Mouse (Mus musculus): ENCODE results near the gene Akap7. TPM values are rescaled to one million over a fixed set of nuclear protein-coding genes. Genes with fewer than 3 reads are reported as not detected.
"Not testable (repeated sequence)": the region's sequence is repeated elsewhere in the genome, so short reads cannot be mapped to it uniquely, and the experiment has no call there.

Gene Akap7
- polyA plus RNA-seq, 1 experiment: 9.4 TPM

DNA sequence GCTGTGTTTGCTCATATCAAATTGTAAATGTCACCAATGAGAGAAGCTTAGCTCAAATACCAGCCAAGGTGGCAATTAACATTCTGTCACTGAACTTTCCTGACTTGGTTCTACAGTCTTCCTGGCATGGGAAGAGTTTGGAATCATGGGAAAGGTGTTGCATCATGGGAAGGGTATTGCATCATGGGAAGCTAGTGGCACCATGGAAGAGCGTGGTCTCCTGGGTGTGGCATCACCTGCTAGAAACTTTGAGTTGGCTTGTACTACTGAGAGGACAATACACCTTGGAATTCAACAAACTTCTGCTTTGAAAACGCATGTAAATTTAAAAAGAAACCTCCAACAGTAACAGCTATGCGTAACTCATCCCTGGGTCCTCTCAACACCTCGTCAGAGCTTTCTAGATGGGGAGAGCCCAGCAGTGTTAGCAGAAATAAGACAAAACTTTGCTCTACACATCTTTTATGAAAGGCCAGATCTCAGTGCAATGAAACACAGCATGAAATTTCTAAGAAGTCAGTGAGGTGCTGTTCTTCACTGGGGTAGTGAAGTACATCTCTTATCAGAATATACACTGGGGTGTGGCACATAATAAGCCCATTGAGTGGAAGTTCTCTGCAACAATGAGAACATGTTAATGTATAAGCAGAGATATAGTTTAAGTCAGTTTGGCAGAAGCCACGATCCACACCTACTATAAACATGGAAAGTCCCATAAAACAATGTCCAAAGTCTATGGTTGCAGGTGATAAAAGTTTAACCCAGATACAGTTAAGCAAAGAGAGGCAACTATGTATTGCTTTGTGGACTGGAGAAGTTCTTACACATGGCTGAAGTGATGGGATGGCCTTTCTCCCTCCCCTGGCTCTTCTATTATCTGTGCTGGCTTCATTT lies 115.2 kb downstream of the Akap7 start:
- peaks cover 3% of the 10 kb centered on the region; the same call in 1 of the 2 replicates for H3K4me1 ChIP-seq (ENCODE audit: control insufficient read depth, insufficient read depth, low read length)
- no peaks in the 10 kb centered on the region for H3K36me3 ChIP-seq (ENCODE audit: control insufficient read depth, insufficient read depth, low read length)
- no peak overlapping the region for H3K4me3 ChIP-seq (ENCODE audit: control insufficient read depth, low read depth, low read length)
- H3K27me3 ChIP-seq (ENCODE audit: control insufficient read depth, insufficient read depth, low read length): no peaks in the 10 kb centered on the region
- H3K27ac ChIP-seq (ENCODE audit: control insufficient read depth, insufficient read depth, low read depth, low read length): no peak overlapping the region
- no peak for TF ChIP-seq CTCF (IDR thresholded peaks at IDR 0.05; ENCODE audit: control insufficient read depth, insufficient read depth, insufficient replicate concordance, low read depth, low read length)
- TF ChIP-seq POLR2A (IDR thresholded peaks at IDR 0.05; ENCODE audit: control insufficient read depth, low read depth, low read length): no peak

DNA sequence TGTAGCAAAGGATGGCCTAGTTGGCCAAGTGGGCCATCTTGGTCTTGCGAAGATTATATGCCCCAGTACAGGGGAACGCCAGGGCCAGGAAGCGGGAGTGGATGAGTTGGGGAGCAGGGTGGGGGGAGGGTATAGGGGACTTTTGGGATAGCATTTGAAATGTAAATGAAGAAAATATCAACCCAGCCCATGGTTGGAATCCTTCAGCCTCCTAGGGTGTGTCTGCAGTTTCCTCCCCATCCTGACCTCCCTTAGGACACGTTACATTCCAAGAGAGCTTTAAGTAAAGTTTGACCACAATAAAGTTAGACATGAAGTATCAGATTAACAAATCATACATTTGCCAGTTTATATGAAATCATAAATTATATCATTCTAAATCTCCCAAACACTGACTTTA lies 116.5 kb downstream of the Akap7 start:
- H3K27me3 ChIP-seq (ENCODE audit: control insufficient read depth, insufficient read depth, low read length): no peaks in the 10 kb centered on the region
- no peaks in the 10 kb centered on the region for H3K36me3 ChIP-seq (ENCODE audit: control insufficient read depth, insufficient read depth, low read length)
- H3K27ac ChIP-seq (ENCODE audit: control insufficient read depth, insufficient read depth, low read depth, low read length): no peak overlapping the region
- H3K4me3 ChIP-seq (ENCODE audit: control insufficient read depth, low read depth, low read length): no peak overlapping the region
- H3K4me1 ChIP-seq (ENCODE audit: control insufficient read depth, insufficient read depth, low read length): peaks cover 3% of the 10 kb centered on the region; the same call in 1 of the 2 replicates
- TF ChIP-seq CTCF (IDR thresholded peaks at IDR 0.05; ENCODE audit: control insufficient read depth, insufficient read depth, insufficient replicate concordance, low read depth, low read length) (no peak), POLR2A (IDR thresholded peaks at IDR 0.05; ENCODE audit: control insufficient read depth, low read depth, low read length) (no peak)

DNA sequence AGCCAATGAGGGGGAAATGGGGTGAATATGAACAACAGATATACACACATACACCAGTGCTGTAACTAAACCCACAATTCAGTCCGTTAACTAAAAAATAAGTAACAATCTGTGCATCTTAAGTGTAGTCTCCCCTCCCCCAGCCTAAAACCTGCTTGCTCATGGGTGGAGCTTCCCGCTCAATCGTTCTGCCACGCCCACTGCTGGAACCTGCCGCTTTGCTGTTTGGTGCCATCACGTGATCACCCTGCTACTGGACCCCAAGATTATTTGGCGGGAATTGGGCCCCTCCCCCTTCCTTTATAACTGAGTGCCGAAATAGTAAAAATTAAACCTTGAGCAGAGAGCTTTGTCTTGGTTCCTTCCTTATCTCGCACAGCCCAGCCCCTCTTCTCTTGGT lies 121.4 kb downstream of the Akap7 start:
- H3K27ac ChIP-seq (ENCODE audit: control insufficient read depth, insufficient read depth, low read depth, low read length); H3K4me1 ChIP-seq (ENCODE audit: control insufficient read depth, insufficient read depth, low read length); H3K4me3 ChIP-seq (ENCODE audit: control insufficient read depth, low read depth, low read length); H3K36me3 ChIP-seq (ENCODE audit: control insufficient read depth, insufficient read depth, low read length); H3K27me3 ChIP-seq (ENCODE audit: control insufficient read depth, insufficient read depth, low read length): not testable (repeated sequence)

DNA sequence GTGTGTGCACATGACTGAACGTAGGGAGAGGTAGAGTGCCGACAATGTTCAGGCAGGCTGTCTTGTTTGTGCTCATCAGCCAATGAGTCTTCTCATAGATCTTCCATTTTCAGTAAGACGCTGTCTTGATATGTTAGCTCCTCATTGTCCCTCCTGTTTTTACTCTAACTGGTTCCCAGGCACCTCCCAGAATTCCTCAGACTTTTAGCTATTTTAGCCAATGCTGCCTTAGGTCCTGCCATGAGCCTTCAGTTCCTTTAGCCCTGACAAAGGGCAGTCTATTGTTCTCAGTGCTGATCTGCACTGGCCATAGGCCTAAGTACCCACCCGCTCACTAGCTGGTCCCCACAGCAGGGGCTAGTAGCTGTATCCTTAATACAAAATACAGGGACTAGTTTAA lies 122.0 kb downstream of the Akap7 start:
- H3K27ac ChIP-seq (ENCODE audit: control insufficient read depth, insufficient read depth, low read depth, low read length): no peak overlapping the region

DNA sequence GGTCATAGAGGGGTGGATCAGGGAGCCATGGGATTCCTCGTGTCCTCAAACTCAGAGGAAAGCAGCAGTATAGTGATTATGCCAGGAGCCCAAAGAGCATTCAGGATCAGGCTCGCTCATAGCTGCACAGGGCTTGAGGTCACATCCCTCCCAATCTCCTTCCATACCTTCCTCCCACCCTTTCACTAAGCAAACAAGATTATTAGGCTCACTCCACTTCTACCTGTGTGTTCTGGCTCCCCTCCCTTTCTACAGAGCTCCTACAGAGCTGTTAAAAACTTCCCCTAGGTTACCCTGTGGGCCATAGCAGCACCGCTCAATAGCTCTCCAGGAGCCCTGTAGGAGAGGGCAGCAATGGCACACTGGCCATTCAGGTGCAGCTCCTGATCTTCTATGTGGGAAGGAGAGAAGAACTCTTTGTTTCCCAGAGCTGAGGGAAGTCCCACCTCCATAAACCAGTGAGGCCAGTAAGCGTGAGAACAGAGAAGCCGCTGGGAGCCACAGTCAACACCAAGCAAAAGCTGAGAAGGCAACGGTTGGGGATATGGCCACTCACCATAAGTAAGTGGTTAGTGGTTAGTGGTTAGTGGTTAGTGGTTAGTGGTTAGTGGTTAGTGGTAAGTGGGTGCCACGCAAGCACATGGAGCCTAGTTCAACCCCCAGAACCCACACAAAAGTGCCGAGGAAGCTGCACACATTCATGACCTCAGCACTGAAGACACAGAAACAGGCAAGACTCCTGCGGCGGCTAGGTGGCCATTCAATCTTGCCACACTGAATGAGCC lies 122.7 kb downstream of the Akap7 start:
- Histone ChIP-seq H3K27me3 (ENCODE audit: control insufficient read depth, insufficient read depth, low read length) (no peaks in the 10 kb centered on the region), H3K4me1 (ENCODE audit: control insufficient read depth, insufficient read depth, low read length) (no peaks in the 10 kb centered on the region), H3K27ac (ENCODE audit: control insufficient read depth, insufficient read depth, low read depth, low read length) (no peak overlapping the region), H3K4me3 (ENCODE audit: control insufficient read depth, low read depth, low read length) (no peak overlapping the region), H3K36me3 (ENCODE audit: control insufficient read depth, insufficient read depth, low read length) (no peaks in the 10 kb centered on the region)
- TF ChIP-seq POLR2A (IDR thresholded peaks at IDR 0.05; ENCODE audit: control insufficient read depth, low read depth, low read length) (no peak), CTCF (IDR thresholded peaks at IDR 0.05; ENCODE audit: control insufficient read depth, insufficient read depth, insufficient replicate concordance, low read depth, low read length) (no peak)

More for the DNA sequence above, 122.0 kb downstream of the Akap7 start:
- TF ChIP-seq POLR2A (IDR thresholded peaks at IDR 0.05; ENCODE audit: control insufficient read depth, low read depth, low read length): no peak
- TF ChIP-seq CTCF (IDR thresholded peaks at IDR 0.05; ENCODE audit: control insufficient read depth, insufficient read depth, insufficient replicate concordance, low read depth, low read length): no peak
- H3K4me1 ChIP-seq (ENCODE audit: control insufficient read depth, insufficient read depth, low read length): no peaks in the 10 kb centered on the region
- H3K4me3 ChIP-seq (ENCODE audit: control insufficient read depth, low read depth, low read length): no peak overlapping the region
- no peaks in the 10 kb centered on the region for H3K36me3 ChIP-seq (ENCODE audit: control insufficient read depth, insufficient read depth, low read length)
- no peaks in the 10 kb centered on the region for H3K27me3 ChIP-seq (ENCODE audit: control insufficient read depth, insufficient read depth, low read length)

DNA sequence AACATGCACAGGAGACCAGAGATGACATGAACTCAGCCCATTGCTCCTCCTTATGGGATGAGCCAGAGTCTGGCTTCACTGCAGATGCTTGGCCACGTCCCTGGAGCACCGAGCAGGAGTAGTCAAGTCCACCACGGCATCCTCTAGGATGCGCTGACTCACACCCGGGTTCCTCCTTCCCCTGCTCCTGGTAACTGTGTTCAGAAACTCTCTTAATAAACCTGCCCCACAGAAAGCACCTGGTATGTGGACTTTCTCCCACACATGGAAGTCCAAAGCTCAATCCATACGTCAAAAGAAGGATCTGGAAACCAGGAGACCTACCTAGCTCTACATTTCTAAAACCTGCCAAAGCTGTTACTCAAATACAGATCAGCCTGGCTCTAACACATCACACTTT lies 124.4 kb downstream of the Akap7 start:
- Histone ChIP-seq H3K27ac (ENCODE audit: control insufficient read depth, insufficient read depth, low read depth, low read length) (no peak overlapping the region), H3K4me1 (ENCODE audit: control insufficient read depth, insufficient read depth, low read length) (no peaks in the 10 kb centered on the region), H3K27me3 (ENCODE audit: control insufficient read depth, insufficient read depth, low read length) (no peaks in the 10 kb centered on the region), H3K36me3 (ENCODE audit: control insufficient read depth, insufficient read depth, low read length) (no peaks in the 10 kb centered on the region), H3K4me3 (ENCODE audit: control insufficient read depth, low read depth, low read length) (no peak overlapping the region)
- no peak for TF ChIP-seq POLR2A (IDR thresholded peaks at IDR 0.05; ENCODE audit: control insufficient read depth, low read depth, low read length)
- TF ChIP-seq CTCF (IDR thresholded peaks at IDR 0.05; ENCODE audit: control insufficient read depth, insufficient read depth, insufficient replicate concordance, low read depth, low read length): no peak

DNA sequence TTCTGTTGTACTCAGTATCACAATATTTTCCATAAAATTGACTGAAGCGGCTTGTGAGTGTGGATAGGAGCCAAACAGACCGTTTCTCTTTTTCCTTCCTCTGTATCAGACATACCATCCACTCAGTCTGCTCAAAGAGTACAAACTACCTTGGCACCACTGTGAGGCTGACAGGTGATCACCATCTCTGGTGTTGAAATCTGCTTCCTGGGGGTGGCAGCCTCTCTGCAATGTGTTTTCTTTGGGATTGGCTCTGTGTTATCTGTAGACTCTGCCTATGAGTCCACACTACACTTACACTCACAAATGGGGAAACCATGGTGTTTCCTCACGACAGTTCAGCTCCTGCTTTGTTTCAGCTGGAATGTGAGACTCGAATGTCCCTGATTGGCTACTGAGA lies 128.6 kb downstream of the Akap7 start:
- no peaks in the 10 kb centered on the region for H3K36me3 ChIP-seq (ENCODE audit: control insufficient read depth, insufficient read depth, low read length)
- H3K27ac ChIP-seq (ENCODE audit: control insufficient read depth, insufficient read depth, low read depth, low read length): no peak overlapping the region
- H3K4me3 ChIP-seq (ENCODE audit: control insufficient read depth, low read depth, low read length): no peak overlapping the region
- no peaks in the 10 kb centered on the region for H3K4me1 ChIP-seq (ENCODE audit: control insufficient read depth, insufficient read depth, low read length)
- no peaks in the 10 kb centered on the region for H3K27me3 ChIP-seq (ENCODE audit: control insufficient read depth, insufficient read depth, low read length)
- TF ChIP-seq POLR2A (IDR thresholded peaks at IDR 0.05; ENCODE audit: control insufficient read depth, low read depth, low read length) (no peak), CTCF (IDR thresholded peaks at IDR 0.05; ENCODE audit: control insufficient read depth, insufficient read depth, insufficient replicate concordance, low read depth, low read length) (no peak)

All from testis, adult 2 months (tissue).